Mouse (Mus musculus): ENCODE results near the gene Adap1.

Adap1 gene

DNA sequence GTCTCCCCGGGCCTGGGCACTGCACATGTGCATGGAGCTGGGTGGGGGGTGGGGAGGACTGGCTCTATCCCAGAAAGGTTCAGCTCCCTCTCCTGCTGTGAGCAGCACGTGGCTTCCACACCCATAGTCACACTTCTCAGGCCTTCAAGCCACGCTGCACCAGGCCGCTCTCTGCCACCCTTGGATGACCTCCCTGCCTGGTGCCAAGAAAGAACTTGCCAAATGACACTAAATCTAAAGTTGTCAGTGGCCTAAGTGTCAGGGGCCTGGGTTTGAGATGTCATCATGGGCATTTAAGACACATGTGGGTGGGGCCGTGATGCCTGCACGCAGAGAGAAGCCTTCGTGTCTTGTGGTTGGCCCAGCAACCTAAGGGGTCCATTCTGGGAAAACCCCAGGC lies 5.0 kb downstream of the Adap1 start:
- DNase-seq: no peak

DNA sequence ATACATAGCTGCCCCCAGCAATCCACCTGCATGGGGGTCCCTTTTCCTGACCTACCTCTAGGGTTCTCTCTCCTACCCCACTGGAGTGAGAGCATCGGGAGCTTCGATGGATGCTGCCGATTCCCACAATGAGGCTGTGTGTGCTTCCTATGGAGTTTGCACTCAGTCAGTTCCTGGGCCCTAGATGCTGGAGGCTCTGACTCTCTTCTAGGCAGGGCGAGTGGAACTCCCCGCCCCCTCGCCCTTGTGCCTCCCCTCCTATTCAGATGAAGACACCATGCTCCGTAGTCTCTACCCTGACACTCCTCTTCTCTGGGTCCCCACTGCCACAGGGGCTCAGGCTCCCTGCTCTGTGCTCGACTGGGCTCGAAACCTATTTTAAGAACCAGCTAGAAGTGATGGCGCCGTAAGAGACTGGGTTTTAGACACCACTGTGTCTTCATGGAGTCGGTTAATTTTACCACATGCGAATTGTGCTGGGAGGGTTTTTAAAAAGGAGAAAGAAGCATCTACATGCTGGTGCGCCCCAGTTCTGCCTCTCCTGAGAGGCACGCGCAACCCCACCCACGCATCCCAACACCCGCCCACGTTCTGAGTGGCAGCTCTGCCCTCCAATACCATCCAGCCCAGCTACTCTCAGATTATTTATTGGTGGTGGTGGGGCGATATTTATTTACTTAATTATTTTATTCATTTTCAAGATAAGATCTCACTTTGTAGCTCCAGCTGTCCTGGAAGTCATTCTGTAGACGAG lies 7.5 kb downstream of the Adap1 start:
- no peak for DNase-seq

DNA sequence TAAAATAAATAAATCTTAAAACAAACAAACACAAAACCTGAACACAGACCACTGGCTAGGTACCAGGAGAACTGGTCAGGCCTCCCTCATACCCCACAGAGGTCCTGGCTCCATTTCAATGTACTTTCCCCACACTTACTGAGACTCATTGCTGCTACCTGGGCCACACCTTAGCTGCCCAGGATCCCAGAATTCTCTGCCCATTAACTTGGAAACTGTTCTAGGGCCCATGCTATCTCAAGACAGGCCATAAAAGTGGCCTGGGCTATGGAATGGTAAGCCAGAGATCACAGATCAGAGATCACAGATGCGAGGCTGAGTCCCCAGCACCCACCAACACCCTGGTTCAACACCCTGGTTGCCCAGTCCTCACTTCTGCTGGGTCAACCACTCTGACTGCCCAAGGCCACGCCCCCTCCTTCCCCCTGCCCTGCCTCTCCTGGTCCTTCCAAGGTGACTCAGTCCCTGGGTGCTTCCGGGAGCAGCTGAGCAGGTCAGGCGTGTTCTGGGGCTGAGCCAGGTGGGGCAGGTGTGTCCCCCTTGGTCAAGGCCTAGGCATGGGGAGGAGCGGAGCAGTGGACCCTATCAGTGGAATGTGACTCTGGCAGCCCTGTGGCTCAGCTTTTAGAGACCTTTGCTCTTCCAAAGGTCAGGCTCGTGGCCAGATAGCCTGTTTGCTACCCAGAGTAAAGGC lies 8.3 kb downstream of the Adap1 start:
- DNase-seq: no peak

DNA sequence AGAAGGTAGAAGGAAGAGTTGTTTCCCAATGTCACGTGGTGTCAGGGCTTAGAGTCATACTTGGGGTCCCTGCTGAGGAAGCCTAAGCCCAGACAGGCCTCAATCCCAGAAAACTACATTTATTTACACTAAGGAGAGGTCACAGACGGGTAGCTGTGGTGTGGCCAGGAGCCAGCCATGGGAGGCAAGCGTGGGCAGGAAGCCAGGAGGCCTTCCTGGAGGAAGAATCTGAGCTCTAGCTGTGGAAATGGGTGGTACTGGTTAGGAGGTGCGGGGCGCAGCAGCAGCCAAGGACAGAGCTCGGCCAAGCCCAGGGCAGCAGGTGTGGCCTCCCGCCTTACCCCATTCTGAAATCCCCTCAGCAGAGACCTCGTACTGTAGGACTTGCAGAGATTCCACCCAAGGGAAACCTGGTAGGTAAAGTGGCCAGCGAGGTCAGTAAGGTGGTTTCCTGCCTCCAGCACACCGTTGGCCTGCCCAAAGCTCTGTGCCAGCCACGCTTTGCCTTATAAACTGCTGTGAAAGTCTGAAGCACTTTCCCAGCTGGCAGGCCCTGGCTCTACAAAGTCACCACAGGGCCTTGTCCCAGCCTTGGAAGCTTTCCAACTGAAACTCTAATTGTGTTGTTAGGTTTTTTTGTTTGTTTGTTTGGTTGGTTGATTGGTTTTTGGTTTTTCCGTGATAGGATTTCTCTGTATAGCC lies 10.3 kb downstream of the Adap1 start:
- no peak for DNase-seq

DNA sequence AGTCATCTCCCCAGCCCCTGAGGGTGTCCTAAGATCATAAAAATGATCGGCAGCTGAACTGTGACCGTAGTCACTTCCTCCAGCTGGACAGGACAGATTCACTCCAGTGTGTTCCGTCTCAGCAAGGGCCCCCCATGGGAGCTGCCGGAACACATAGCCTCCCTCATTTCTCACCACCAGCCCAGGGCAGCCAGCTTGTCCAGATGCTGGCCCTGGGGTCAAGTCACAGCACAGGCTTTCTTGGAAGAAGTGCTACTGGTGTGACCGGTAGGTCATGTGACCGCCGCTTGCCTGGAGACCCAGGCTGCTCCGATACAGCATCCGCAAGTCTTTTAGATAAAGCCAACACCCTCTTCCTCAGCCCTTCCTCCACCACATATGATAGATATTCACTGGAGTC lies 11.9 kb downstream of the Adap1 start:
- DNase-seq: no peak

DNA sequence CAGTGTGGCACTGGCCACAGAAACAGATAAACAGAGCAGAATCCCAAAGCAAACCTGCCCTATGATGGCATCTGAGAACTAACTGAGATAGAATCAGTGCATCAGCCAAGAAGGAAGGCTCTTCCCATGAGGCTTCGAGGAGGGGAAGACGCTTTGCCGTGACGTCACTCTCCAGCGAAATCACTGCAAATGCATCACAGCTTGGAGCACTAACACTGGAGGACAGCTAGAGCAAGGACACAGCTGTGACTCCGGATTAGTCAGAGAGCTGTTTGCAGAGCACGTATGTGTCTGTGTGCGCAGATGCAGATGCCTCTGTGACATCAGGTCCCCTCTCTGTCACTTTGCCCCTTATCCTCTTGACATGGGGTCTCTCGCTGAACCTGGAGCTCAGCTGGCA lies 13.6 kb downstream of the Adap1 start:
- no peak for DNase-seq

DNA sequence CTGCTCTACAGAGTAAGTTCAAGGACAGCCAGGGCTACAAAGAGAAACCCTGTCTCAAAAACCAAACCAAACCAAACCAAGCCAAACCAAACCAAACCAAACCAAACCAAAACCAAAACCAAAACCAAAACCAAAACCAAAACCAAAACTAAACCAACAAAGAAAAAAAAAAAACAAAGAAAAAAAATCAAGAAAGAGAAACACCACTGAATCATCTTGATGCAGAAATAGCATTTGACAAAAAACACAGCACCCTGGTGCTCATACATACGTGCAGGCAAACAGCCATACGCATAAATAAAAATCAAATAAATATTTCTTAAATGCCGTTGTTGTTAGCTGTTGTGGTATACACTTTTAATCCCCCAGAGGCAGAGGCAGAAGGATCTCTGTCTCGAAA lies 14.9 kb downstream of the Adap1 start:
- DNase-seq: no peak

DNA sequence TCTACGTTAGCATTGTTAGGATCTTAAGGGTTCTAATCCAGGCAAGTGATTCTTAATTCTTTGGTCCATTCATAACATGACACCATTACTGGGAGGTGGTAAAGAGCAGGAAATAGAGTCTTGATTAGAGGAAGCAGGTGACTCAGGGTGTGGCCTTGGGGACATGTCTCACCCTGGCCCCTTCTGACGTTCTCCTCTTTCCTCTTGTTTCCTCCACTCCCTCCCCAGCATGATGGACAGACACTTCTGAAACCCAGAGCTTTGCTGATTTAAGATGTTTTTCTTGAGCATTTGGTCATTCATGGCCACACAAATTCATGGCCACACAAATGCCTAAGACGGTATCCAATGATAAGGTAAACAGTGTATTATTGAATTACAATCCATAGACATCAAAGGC lies 15.5 kb downstream of the Adap1 start:
- no peak for DNase-seq

DNA sequence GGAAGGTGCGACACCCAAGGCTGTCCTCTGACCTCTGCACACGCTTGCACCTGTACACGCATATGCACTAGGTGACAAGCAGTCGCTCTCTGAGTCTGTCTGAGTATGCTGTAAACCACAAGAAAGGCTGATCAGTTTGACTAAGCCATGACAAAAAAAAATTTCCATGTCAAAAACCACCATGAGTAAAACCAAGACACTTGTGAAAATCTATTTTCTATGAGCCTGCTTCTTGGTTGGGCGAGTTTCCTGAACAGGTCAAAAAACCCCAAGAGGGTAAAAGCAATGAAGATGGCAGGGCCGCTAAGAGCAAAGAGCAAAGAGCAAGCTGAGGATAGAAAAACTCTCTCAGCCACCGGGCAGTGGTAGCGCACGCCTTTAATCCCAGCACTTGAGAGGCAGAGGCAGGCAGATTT lies 21.8 kb downstream of the Adap1 start:
- no peak for DNase-seq

DNA sequence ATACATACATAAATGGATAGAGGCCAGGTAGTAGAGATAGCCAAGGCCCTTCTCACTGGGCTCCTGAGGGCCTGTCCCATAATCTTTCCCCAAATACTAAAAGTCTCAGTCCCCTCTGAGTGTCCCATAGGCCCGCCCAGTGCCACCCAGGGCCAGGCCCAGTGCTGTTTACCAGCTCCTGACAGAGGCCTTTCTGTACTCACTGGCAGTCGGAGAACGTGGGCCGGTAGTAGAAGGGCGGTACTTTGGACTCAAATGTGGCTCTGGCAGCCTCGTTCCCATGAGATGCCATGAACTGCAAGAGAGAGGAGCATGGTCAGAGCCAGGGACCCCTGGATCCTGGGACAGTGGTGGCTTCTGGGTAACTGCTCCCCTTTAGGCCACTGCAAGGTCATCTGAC lies 23.3 kb downstream of the Adap1 start:
- DNase-seq: no peak

DNA sequence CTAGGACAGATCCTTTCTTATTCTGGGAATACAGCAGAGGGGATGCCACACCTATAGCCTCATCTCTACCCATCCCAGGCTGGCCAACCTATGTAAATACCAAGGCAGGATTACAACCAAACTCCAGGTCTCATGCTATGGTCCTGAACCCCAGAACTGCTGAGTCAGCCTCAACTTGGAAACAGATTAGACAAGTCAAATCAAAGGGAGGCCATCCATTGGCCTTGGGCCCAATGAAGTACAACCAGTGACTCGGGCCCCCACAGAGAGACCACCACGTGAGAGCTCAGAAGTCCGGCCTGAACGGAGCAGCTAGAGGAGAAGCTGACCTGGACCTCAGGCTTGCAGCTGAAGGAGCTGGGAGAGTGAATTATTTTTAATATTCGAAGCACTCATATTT lies 27.7 kb downstream of the Adap1 start:
- DNase-seq: no peak

DNA sequence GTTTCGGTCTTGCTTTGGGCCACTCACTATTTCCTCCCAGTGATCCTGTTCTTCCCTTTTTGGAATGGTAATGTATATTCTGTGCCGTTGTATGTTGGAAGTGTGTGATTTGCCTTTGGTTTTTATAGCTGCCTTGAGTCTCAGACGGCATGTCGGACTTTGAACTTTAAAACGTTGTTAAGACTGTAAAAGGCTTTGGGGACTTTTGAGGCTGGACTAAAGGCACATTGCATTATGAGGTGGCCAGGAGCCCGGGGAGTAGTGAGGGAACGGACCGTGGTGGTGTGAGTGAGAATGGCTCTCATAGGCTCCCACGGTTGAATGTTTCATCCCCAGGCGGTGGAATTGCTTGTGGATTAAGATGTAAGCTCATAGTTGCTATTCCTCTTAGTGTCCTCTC lies 28.3 kb downstream of the Adap1 start:
- no peak for DNase-seq

DNA sequence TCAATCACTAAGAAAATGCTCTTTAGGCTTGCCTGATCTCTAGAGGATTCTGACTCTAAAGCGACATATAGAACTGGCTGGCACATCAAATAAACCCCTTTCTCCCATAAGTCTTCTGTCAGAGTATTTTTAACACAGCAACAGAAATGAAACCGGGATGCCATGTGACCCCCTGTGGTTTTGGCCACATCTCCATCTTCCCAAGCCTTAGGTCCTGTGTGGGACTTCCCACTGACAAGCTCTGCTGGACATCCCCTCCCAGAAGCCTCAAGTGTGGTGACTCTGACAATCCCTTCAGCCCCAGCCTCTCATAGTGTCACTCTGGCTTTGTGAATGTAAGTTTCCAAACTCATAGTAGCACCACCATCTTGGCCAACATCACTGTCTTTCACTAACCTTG lies 31.3 kb downstream of the Adap1 start:
- no peak for DNase-seq

DNA sequence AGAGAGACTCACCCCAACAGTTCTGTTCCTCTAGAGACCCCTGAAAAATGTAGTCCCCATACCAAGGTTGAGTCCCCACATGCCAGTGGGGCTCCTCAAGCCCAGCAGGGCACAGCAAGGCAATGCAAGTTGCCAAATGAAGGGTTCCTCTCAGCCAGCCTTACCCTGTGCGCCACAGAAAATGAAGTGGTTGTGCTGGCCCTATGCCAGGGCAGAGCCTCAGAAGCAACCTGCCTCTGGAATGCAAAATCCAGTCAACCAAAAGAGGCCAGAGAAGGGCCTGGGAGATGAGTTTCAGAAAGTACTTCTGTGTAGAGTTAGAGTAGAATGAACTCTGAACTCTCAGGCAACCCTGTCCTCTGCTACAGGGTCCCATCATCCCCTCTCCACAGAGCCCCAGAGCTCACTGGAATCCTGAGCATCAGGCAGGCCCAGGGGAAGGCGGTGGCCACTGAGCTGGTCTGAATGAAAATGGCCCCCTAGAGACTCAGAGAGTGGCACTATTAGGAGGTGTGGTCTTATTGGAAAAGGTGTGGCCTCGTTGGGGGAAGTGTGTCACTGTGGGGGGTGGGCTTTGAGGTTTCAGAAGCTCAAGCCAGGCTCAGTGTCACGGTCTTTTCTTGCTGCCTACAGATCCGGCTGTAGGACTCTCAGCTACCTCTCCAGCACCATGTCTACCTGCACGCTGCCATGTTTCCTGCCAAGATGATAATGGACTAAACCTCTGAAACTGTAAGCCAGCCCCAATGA lies 33.4 kb downstream of the Adap1 start:
- no peak for DNase-seq

DNA sequence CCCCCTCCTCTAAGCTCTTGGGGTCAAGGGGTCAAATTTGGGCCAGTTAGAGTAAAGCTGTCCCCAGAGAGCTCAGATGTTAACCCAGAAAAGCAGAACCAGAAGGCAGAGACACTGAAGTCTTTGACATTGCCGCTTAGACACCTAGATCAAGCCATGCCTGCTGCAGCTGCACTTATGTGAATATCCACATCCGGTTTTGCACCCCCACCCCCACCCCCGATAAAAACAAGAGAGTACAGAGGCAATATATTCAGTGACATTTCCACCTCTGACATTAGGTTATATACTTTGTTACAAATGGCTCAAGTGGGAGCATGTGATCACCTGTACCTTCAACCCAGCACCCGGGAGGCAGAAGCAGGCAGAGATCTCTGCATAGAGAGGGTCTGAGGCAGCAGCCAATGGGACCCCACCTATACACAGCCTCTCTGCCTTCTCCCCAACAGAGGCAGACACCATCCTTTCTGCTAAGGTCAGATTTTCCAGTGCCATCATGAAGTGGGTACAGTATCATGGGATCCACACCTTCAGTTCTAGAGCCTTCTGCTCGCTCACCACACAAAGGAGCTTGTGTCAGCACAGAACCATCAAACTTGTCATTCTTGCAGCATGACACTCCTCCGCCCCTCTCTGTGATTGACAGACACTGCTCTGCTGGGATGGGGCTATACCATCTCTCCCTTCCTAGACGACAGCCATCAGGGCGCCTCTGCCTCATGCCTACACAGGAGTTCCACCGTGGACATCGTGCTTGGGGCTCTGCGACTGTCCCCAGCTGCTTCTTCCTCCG lies 34.8 kb downstream of the Adap1 start:
- no peak for DNase-seq

DNA sequence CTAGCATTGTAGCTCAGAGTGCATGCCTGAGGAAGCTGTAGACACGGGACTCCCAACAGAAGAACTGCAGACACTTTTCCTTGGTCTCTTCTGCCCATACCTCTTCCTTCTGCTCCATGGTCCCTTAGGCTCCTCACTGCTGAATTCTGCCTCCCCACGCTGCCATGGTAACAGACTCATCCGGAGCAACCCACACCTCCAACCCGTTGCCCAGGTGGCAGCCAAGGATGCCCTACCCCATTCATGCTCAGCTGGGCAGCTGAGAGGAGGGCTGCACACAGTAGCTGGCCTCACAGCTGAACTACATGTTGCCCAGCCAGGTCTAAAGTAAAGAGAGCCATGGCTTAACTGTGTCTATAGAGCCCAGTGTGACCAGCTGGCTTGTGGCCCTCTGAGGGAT lies 36.8 kb downstream of the Adap1 start:
- no peak for DNase-seq

DNA sequence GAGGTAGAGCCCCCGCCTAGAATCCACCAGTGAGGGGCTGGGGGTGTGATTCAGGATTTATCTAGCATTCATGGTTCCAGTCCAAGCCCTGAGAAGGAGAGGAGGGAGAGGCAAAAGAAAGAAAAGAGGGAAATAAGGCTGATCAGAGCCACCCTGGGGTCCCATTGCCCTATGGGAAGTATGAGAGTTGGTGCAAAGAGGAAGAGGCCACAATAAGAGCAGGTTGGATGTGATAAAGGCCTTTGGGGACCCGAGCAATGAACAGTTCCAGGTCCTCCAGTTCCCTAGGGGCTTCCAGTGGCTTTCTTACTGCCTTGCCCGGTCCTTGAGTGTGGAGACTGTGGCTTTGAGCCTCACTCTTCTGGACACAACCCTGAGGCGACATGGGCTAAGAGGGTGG lies 37.6 kb downstream of the Adap1 start:
- no peak for DNase-seq

DNA sequence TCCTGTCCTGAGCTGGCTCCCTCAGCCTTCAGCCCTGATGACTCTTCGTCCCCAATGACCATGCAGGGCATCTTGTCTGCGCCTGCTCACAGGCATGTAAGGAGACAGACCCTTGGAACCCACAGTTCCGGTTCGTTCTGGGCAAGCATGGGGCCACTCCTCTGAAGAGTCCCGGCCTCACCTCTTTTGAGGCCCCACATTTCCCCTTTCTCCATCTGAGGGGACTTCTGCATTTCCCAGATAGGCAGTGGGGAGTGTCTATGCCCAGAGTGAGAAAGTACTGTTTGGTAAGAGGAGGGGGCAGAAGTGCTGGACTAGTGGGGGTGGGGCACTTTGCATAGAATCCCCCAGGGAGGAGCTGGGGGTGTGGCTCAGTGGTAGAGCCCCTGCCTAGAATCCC lies 38.3 kb downstream of the Adap1 start:
- no peak for DNase-seq

DNA sequence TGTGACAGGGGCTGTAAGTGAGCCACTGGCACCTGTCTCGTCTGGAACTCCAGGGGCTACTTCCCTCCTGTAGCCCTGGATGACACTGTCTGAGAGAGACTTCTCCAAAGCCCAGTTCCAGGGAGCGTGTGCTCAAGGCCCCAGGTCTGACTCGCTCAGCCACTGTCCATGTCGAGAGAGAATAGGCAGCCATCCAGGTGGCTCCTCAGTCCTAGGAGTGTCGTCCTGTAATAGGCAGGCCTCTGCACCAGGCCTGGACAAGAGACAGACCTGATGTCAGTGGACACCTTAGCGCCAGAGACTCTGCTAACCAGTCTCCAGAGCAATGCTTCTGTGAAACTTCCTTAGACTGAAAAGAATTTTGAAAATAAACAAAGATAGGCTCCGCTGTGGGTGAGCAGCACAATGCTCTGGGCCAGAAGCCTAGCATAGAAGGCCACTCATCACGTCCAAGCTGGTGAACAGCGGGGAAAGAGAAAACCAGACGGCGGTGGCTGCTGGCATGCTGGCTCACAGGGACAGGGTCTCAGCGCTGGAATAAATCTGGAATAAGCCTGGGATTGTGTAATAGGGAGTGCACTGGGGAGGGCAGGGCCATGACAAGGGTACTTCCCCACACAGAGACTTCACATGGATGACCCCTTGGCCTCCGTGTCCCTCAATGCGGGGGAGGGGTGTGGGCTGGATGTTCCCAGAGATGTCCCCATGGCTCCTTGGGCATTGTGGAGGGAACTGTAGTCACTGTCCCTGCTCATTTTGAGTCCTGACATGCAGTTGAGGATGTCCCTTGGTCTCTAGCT lies 39.1 kb downstream of the Adap1 start:
- DNase-seq: peak; percentile 42

DNA sequence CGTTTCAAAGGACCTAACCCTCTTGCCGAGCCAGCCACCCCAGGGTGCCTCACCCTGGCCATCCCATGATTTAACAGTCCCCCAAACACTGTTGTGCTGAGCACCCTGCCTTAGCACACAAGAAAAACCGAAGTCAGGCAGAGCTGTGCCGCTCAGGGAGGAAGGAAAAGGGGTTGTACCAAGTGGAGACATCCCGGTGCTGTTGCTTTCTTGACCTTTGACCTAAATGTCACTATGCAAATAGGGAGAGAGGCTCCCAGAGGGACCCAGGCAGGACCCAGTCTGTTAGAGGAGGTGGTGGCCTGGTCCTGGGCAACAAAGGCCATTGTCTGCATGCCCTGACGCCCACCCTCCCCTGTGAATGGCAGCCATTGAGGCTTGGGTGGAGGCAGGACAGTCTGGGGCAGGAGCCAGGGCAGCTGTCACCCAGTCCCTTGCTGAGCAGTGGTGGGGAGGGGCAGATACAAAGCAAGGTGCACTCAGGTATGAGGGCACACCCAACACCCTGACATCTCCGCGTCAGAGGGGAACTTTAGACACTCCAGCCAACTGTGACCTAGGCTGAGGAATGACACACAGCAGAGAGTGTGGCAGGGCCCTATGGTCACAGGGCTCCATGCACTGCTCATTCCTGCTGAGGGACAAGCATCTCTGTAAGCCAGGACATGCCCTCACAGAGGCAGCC lies 39.9 kb downstream of the Adap1 start:
- DNase-seq: no peak

Measured in lung, postnatal 14 days (tissue).